Comparison of ENCODE assay signal across 8 mouse cellular contexts in genomic region chr3:86038648-86039047, GRCm38 (mm10). TPM values are rescaled to one million over a fixed set of nuclear protein-coding genes. Genes with fewer than 3 reads are reported as not detected.
DNase-seq lines count a peak whose midpoint lies in the region; ATAC-seq and TF ChIP-seq lines count a peak whose summit lies in the region.

No protein-coding gene starts in this region.

- ATAC-seq in frontal cortex, adult (ENCODE audit: low TSS enrichment), result peak; percentile 25; the same call in 1 of the 2 replicates
- ATAC-seq in heart, embryonic 15.5 days (replicated peaks; ENCODE audit: insufficient number of reproducible peaks, insufficient read depth, low FRiP score, low read depth), result 0 out of 2 replicates have a peak, but pooled peaks have one; percentile 36
- ATAC-seq in forebrain, embryonic 13.5 days, result no peak

- H3K9ac ChIP-seq in heart, embryonic 15.5 days, result no peak overlapping the region
- H3K9ac ChIP-seq in forebrain, embryonic 13.5 days, result no peak overlapping the region

- H3K27me3 ChIP-seq in embryonic facial prominence, embryonic 10.5 days (replicated peaks; ENCODE audit: low read depth, poor library complexity, severe bottlenecking), result no peaks in the 10 kb centered on the region
- H3K27me3 ChIP-seq in heart, embryonic 15.5 days, result no peaks in the 10 kb centered on the region
- H3K27me3 ChIP-seq in cerebellum, adult 2 months (ENCODE audit: control insufficient read depth, insufficient read depth, low read length), result no peaks in the 10 kb centered on the region
- no peaks in the 10 kb centered on the region for H3K27me3 ChIP-seq in forebrain, embryonic 13.5 days

- WGBS in embryonic facial prominence, embryonic 10.5 days, result 42% methylated on average over 3 of the region's 3 CpGs
- WGBS in heart, embryonic 15.5 days, result 24% methylated on average over 3 of the region's 3 CpGs
- WGBS in lung, adult 2 months, result 11% methylated on average over 3 of the region's 3 CpGs
- 67% methylated on average over 3 of the region's 3 CpGs for WGBS in cerebellum, adult 2 months
- WGBS in forebrain, embryonic 13.5 days, result 58% methylated on average over 3 of the region's 3 CpGs

- peaks cover 5% of the 10 kb centered on the region; the same call in 1 of the 2 replicates for H3K9me3 ChIP-seq in embryonic facial prominence, embryonic 10.5 days
- H3K9me3 ChIP-seq in heart, embryonic 15.5 days (replicated peaks), result no peaks in the 10 kb centered on the region
- peaks cover 5% of the 10 kb centered on the region; the same call in 1 of the 2 replicates for H3K9me3 ChIP-seq in forebrain, embryonic 13.5 days (replicated peaks)

- peaks cover 10% of the 10 kb centered on the region for H3K36me3 ChIP-seq in embryonic facial prominence, embryonic 10.5 days (replicated peaks)
- peaks cover 6% of the 10 kb centered on the region for H3K36me3 ChIP-seq in heart, embryonic 15.5 days
- H3K36me3 ChIP-seq in forebrain, embryonic 13.5 days (ENCODE audit: poor library complexity, severe bottlenecking), result no peaks in the 10 kb centered on the region

- peak overlapping the region; percentile 49 for H3K27ac ChIP-seq in embryonic facial prominence, embryonic 10.5 days (replicated peaks)
- H3K27ac ChIP-seq in heart, embryonic 15.5 days, result peak overlapping the region; percentile 83
- no peak overlapping the region for H3K27ac ChIP-seq in cerebellum, adult 2 months (ENCODE audit: insufficient read depth, low read length)
- no peak overlapping the region for H3K27ac ChIP-seq in forebrain, embryonic 13.5 days

- peak overlapping the region; percentile 29; the same call in 1 of the 2 replicates for H3K4me2 ChIP-seq in heart, embryonic 15.5 days
- H3K4me2 ChIP-seq in forebrain, embryonic 13.5 days, result no peak overlapping the region

- TF ChIP-seq POLR2A in lung, adult 2 months (IDR thresholded peaks at IDR 0.05; ENCODE audit: borderline replicate concordance, extremely low read depth, low read depth, low read length), result no peak
- TF ChIP-seq POLR2A in cerebellum, adult 2 months (IDR thresholded peaks at IDR 0.05; ENCODE audit: borderline replicate concordance, insufficient read depth, low read length), result no peak

- no peak for DNase-seq in frontal cortex, postnatal 25 days (ENCODE audit: low spot score in 2 of 2)
- peak; percentile 42 for DNase-seq in embryonic facial prominence, embryonic 10.5 days (ENCODE audit: low spot score)
- peak; percentile 19 for DNase-seq in lung, adult 2 months
- no peak for DNase-seq in cerebellum, adult 2 months
- DNase-seq in spleen, postnatal 10 days (ENCODE audit: low spot score in 2 of 2), result no peak

- TF ChIP-seq CTCF in lung, adult 2 months (IDR thresholded peaks at IDR 0.05; ENCODE audit: insufficient read depth, low read length), result no peak
- no peak for TF ChIP-seq CTCF in cerebellum, adult 2 months (IDR thresholded peaks at IDR 0.05; ENCODE audit: borderline replicate concordance, insufficient read depth, low read depth, low read length)

- peaks cover 22% of the 10 kb centered on the region for H3K4me1 ChIP-seq in embryonic facial prominence, embryonic 10.5 days
- peaks cover 17% of the 10 kb centered on the region for H3K4me1 ChIP-seq in heart, embryonic 15.5 days (replicated peaks)
- H3K4me1 ChIP-seq in lung, adult 2 months (ENCODE audit: control insufficient read depth, insufficient read depth, low read length), result peaks cover 18% of the 10 kb centered on the region
- H3K4me1 ChIP-seq in cerebellum, adult 2 months (ENCODE audit: control insufficient read depth, insufficient read depth, low read length), result no peaks in the 10 kb centered on the region
- peaks cover 4% of the 10 kb centered on the region; the same call in 1 of the 2 replicates for H3K4me1 ChIP-seq in forebrain, embryonic 13.5 days

- no peak overlapping the region for H3K4me3 ChIP-seq in embryonic facial prominence, embryonic 10.5 days
- H3K4me3 ChIP-seq in heart, embryonic 15.5 days, result 0 out of 2 replicates have a peak overlapping the region, but pooled peaks have one; percentile 19
- H3K4me3 ChIP-seq in lung, adult 2 months (replicated peaks; ENCODE audit: extremely low read depth, low read depth, low read length), result peak overlapping the region; percentile 63
- no peak overlapping the region for H3K4me3 ChIP-seq in cerebellum, adult 2 months (replicated peaks; ENCODE audit: insufficient read depth, low read depth, low read length)
- no peak overlapping the region for H3K4me3 ChIP-seq in forebrain, embryonic 13.5 days

RNA-seq across cellular contexts. Expression of gene Prss48, which starts 36.4 kb away (rescaled TPM):
- polyA plus RNA-seq in embryonic facial prominence, embryonic 10.5 days (2016; fragmentation: Nextera tagmentation; extraction: Ambion mirVana), result 0.16 TPM in 1 of 2 replicates, not detected in the other
- not detected in 2 replicates for polyA plus RNA-seq in heart, embryonic 15.5 days (2015; fragmentation: Nextera tagmentation; extraction: Ambion mirVana)
- not detected in 2 replicates for polyA plus RNA-seq in lung, adult 2 months (2012; rRNA removed)
- not detected in 2 replicates for polyA plus RNA-seq in cerebellum, adult 2 months (2012; rRNA removed)
- polyA plus RNA-seq in forebrain, embryonic 13.5 days (2015; fragmentation: Nextera tagmentation; extraction: Ambion mirVana), result not detected in 2 replicates

Comparison
In these comparisons a context has a peak if more than half of its experiments do, and no peak if none do; other contexts are left out.
1. DNase-seq: peak in embryonic facial prominence, embryonic 10.5 days (single experiment) and lung, adult 2 months (single experiment); none in frontal cortex, postnatal 25 days (0 of 2), cerebellum, adult 2 months (0 of 2) and spleen, postnatal 10 days (0 of 2).
2. H3K27ac ChIP-seq: peak in embryonic facial prominence, embryonic 10.5 days (single experiment) and heart, embryonic 15.5 days (single experiment); none in cerebellum, adult 2 months (single experiment) and forebrain, embryonic 13.5 days (single experiment).
3. H3K4me3 ChIP-seq: peak in heart, embryonic 15.5 days (single experiment) and lung, adult 2 months (single experiment); none in embryonic facial prominence, embryonic 10.5 days (single experiment), cerebellum, adult 2 months (single experiment) and forebrain, embryonic 13.5 days (single experiment).